Mouse (Mus musculus) CH12.LX (cell line): ENCODE measurements at regions not wholly inside any gene's neighbourhood (a gene's known extent, or its start where the extent isn't known, plus 50 kb on each side); places are given as distances from the start of the nearest gene placed in this dataset.

Experiments used
- DNase-seq: peaks from one replicate; pipeline ENCODE4 v3.0.0-alpha.2; 2013; ENCODE audit errors: extremely low read depth
- H3K27ac ChIP-seq: 2 replicates; pipeline ENCODE4 v1.5.1; 2012; ENCODE audit warnings: low read depth, mild to moderate bottlenecking, control low read depth, moderate library complexity; ENCODE audit not compliant: insufficient read depth
- H3K27me3 ChIP-seq: replicated peaks from 2 replicates; pipeline ENCODE3; 2012; ENCODE audit warnings: inconsistent platforms
- H3K36me3 ChIP-seq, 2 experiments: replicated peaks in 1 of 2; 2 replicates each; pipeline versions ENCODE3 to v1.6.1; 2012; ENCODE audit warnings: inconsistent platforms in 1 of 2, low read length in 1 of 2, mild to moderate bottlenecking in 1 of 2, mixed read lengths in 1 of 2, moderate library complexity in 1 of 2; ENCODE audit not compliant: control insufficient read depth in 1 of 2, insufficient read depth in 1 of 2
- H3K4me1 ChIP-seq, 2 experiments: 2 replicates each; pipeline ENCODE4 v1.6.1; 2012; ENCODE audit warnings: inconsistent platforms in 1 of 2, moderate library complexity in 1 of 2; ENCODE audit not compliant: insufficient read depth in 2 of 2, control insufficient read depth in 1 of 2
- H3K4me2 ChIP-seq: 2 replicates; pipeline ENCODE4 v1.6.1; 2012; ENCODE audit warnings: low read depth, mild to moderate bottlenecking, control low read depth; ENCODE audit not compliant: poor library complexity, insufficient read depth, severe bottlenecking
- H3K4me3 ChIP-seq, 3 experiments: fragments of 150-350 bp in 1 of 3; sonication (generic) in 1 of 3; replicated peaks in 1 of 3; 2 replicates each; pipeline versions ENCODE3 to v1.5.1; 2011 to 2012; ENCODE audit warnings: low read depth in 2 of 3, low read length in 2 of 3, mild to moderate bottlenecking in 2 of 3, moderate library complexity in 2 of 3, control low read depth in 1 of 3, improper control_type of control experiment in 1 of 3, inconsistent platforms in 1 of 3, mixed read lengths in 1 of 3; ENCODE audit not compliant: poor library complexity in 1 of 3
- H3K79me2 ChIP-seq: replicated peaks from 2 replicates; pipeline ENCODE4 v1.6.1; 2012; ENCODE audit warnings: mild to moderate bottlenecking, moderate library complexity; ENCODE audit not compliant: control insufficient read depth, poor library complexity, insufficient read depth, severe bottlenecking; ENCODE audit errors: extremely low read depth
- H3K9ac ChIP-seq: 2 replicates; pipeline ENCODE4 v1.6.1; 2012; ENCODE audit warnings: low read depth, mild to moderate bottlenecking, control low read depth, moderate library complexity; ENCODE audit not compliant: insufficient read depth
- H3K9me3 ChIP-seq: replicated peaks from 2 replicates; pipeline ENCODE3; 2012; ENCODE audit warnings: low read length, inconsistent platforms, mixed read lengths
- CHD1 ChIP-seq: IDR thresholded peaks from 2 replicates; pipeline ENCODE4 v1.6.1; 2012; ENCODE audit warnings: low read depth, low read length, improper control_type of control experiment, inconsistent platforms
- CHD2 ChIP-seq: IDR thresholded peaks from 2 replicates; pipeline ENCODE4 v1.6.1; 2011; ENCODE audit warnings: low read length, improper control_type of control experiment
- CTCF ChIP-seq, 2 experiments: IDR thresholded peaks in 1 of 2; conservative IDR thresholded peaks in 1 of 2; 2 replicates each; pipeline ENCODE4 v1.5.1; 2011 to 2012; ENCODE audit warnings: low read depth in 2 of 2, low read length in 2 of 2, improper control_type of control experiment in 1 of 2, inconsistent platforms in 1 of 2, mild to moderate bottlenecking in 1 of 2, moderate library complexity in 1 of 2
- E2F4 ChIP-seq: IDR thresholded peaks from 2 replicates; pipeline ENCODE4 v1.6.1; 2011; ENCODE audit warnings: low read depth, low read length, improper control_type of control experiment; ENCODE audit not compliant: insufficient replicate concordance
- ELF1 ChIP-seq: IDR thresholded peaks from 2 replicates; pipeline ENCODE4 v1.6.1; 2014; ENCODE audit warnings: low read depth, mild to moderate bottlenecking, inconsistent platforms, low read length, improper control_type of control experiment
- GABPA ChIP-seq: IDR thresholded peaks from 2 replicates; pipeline ENCODE4 v1.6.1; 2012; ENCODE audit warnings: low read depth, low read length, improper control_type of control experiment, inconsistent platforms; ENCODE audit not compliant: insufficient replicate concordance
- IRF4 ChIP-seq: IDR thresholded peaks from 2 replicates; pipeline ENCODE4 v1.6.1; 2014; ENCODE audit warnings: low read depth, mild to moderate bottlenecking, inconsistent platforms, low read length, improper control_type of control experiment
- KAT2A ChIP-seq: IDR thresholded peaks from 2 replicates; pipeline ENCODE4 v1.6.1; 2012; ENCODE audit warnings: low read length, improper control_type of control experiment, inconsistent platforms; ENCODE audit not compliant: insufficient replicate concordance
- MAX ChIP-seq: IDR thresholded peaks from 2 replicates; pipeline ENCODE4 v1.6.1; 2011; ENCODE audit warnings: low read length, improper control_type of control experiment
- MAZ ChIP-seq: IDR thresholded peaks from 2 replicates; pipeline ENCODE4 v1.6.1; 2012; ENCODE audit warnings: low read depth, mild to moderate bottlenecking, inconsistent platforms, low read length, improper control_type of control experiment, moderate library complexity
- MXI1 ChIP-seq: IDR thresholded peaks from 2 replicates; pipeline ENCODE4 v1.6.1; 2011; ENCODE audit warnings: mild to moderate bottlenecking, low read depth, low read length, improper control_type of control experiment
- NELFE ChIP-seq: IDR thresholded peaks from 2 replicates; pipeline ENCODE4 v1.6.1; 2011; ENCODE audit warnings: low read depth, low read length, improper control_type of control experiment
- POLR2A ChIP-seq: IDR thresholded peaks from 2 replicates; pipeline ENCODE4 v1.6.1; 2011; ENCODE audit warnings: low read depth, mild to moderate bottlenecking, improper control_type of control experiment, low read length
- POLR2AphosphoS2 ChIP-seq: IDR thresholded peaks from 2 replicates; pipeline ENCODE4 v1.6.1; 2011; ENCODE audit warnings: low read depth, low read length, improper control_type of control experiment
- RAD21 ChIP-seq: IDR thresholded peaks from 2 replicates; pipeline ENCODE4 v1.6.1; 2011; ENCODE audit warnings: low read depth, mild to moderate bottlenecking, low read length, improper control_type of control experiment, moderate library complexity
- RCOR1 ChIP-seq: conservative IDR thresholded peaks from 2 replicates; pipeline ENCODE4 v1.6.1; 2012; ENCODE audit warnings: low read depth, mild to moderate bottlenecking, inconsistent platforms, low read length, improper control_type of control experiment
- SMC3 ChIP-seq: IDR thresholded peaks from 2 replicates; pipeline ENCODE4 v1.6.1; 2011; ENCODE audit warnings: low read depth, low read length, improper control_type of control experiment
- TBP ChIP-seq: conservative IDR thresholded peaks from 2 replicates; pipeline ENCODE4 v1.6.1; 2011; ENCODE audit warnings: low read depth, low read length, improper control_type of control experiment
- UBTF ChIP-seq: IDR thresholded peaks from 2 replicates; pipeline ENCODE4 v1.6.1; 2012; ENCODE audit warnings: low read depth, mild to moderate bottlenecking, inconsistent platforms, low read length, improper control_type of control experiment, moderate library complexity
- USF1 ChIP-seq: IDR thresholded peaks from 2 replicates; pipeline ENCODE4 v1.6.1; 2014; ENCODE audit warnings: low read depth, mild to moderate bottlenecking, inconsistent platforms, low read length, improper control_type of control experiment
- ZC3H11A ChIP-seq: IDR thresholded peaks from 2 replicates; pipeline ENCODE4 v1.6.1; 2012; ENCODE audit warnings: low read depth, mild to moderate bottlenecking, inconsistent platforms, low read length, improper control_type of control experiment
- dilution Hi-C: fragments of 300-500 bp; cut with MboI; formaldehyde crosslinking; loops from 2 replicates; pipeline ENCODE4 v1.14.3; 2020; ENCODE audit warnings: low sequenced_read_pairs; ENCODE audit not compliant: extremely low pct_unique_long_range_greater_than_20kb, extremely low pct_ligation_motif_present
- in situ Hi-C: fragments of 300-500 bp; cut with MboI; formaldehyde crosslinking; loops from 3 replicates; pipeline ENCODE4 v1.14.3; 2019; ENCODE audit warnings: low sequenced_read_pairs, low pct_ligation_motif_present, low pct_unique_long_range_greater_than_20kb, mixed read lengths

- no peak overlapping the region for H3K4me3 ChIP-seq
- H3K36me3 ChIP-seq = no peaks in the 10 kb centered on the region
- H3K27me3 ChIP-seq = no peaks in the 10 kb centered on the region
- H3K27ac ChIP-seq = no peak overlapping the region
- no peak overlapping the region for H3K9ac ChIP-seq
- no peak for TF ChIP-seq SMC3
- no peak for TF ChIP-seq MAX
- TF ChIP-seq MAZ = no peak
- no peak for TF ChIP-seq MXI1
- no peak for TF ChIP-seq KAT2A
- TF ChIP-seq RCOR1 = no peak
- TF ChIP-seq CHD2 = no peak
- TF ChIP-seq UBTF = no peak
- TF ChIP-seq E2F4 = no peak
- no peak for TF ChIP-seq IRF4
- no peak for TF ChIP-seq TBP
- TF ChIP-seq, all 38 proteins: peak for 0
- Histone ChIP-seq H3K4me2 (no peak overlapping the region), H3K9me3 (no peaks in the 10 kb centered on the region), H3K79me2 (no peaks in the 10 kb centered on the region), H3K4me1 (no peaks in the 10 kb centered on the region)
- dilution Hi-C loops = no loop called here
- in situ Hi-C loops = no loop called here
- DNase-seq = no peak
Measured at GRCm38 (mm10) chr13:5666235-5667007, 194.9 kb upstream of the Klf6 start.

GRCm38 (mm10) chr13:5675668-5676067, 185.6 kb upstream of the Klf6 start:
- TF ChIP-seq POLR2A (no peak), NELFE (no peak), RAD21 (no peak), GABPA (no peak), CTCF (conservative IDR thresholded peaks at IDR 0.05 in 1 of 2, IDR thresholded peaks at IDR 0.05 in 1 of 2; ENCODE audit: low read depth in 2 of 2, low read length in 2 of 2) (no peak), POLR2AphosphoS2 (no peak), CHD1 (no peak), MXI1 (no peak), USF1 (no peak), SMC3 (no peak), ELF1 (no peak), ZC3H11A (no peak)
- Histone ChIP-seq H3K4me3 (no peak overlapping the region), H3K4me1 (no peaks in the 10 kb centered on the region), H3K9ac (no peak overlapping the region), H3K27me3 (no peaks in the 10 kb centered on the region), H3K9me3 (no peaks in the 10 kb centered on the region), H3K79me2 (no peaks in the 10 kb centered on the region), H3K4me2 (no peak overlapping the region), H3K36me3 (no peaks in the 10 kb centered on the region), H3K27ac (no peak overlapping the region)
- dilution Hi-C loops = no loop called here
- in situ Hi-C loops = no loop called here
- no peak for DNase-seq
